Mouse (Mus musculus): Measurements from ENCODE around the gene Fam71e2. TPM values are rescaled to one million over a fixed set of nuclear protein-coding genes. Genes with fewer than 3 reads are reported as not detected.

Fam71e2 gene
- polyA plus RNA-seq, 1 experiment, result not detected

GRCm38 (mm10) chr7:4776131-4776530 lies 5.0 kb upstream of the Fam71e2 start:
- Histone ChIP-seq H3K27me3 (ENCODE audit: control insufficient read depth, insufficient read depth, insufficient read length) (peaks cover 5% of the 10 kb centered on the region), H3ac (ENCODE audit: control insufficient read depth, insufficient read length, low read depth) (no peak overlapping the region), H3K4me3 (ENCODE audit: insufficient read depth, poor library complexity, severe bottlenecking) (no peak overlapping the region), H3K79me2 (ENCODE audit: control insufficient read depth, insufficient read depth) (no peaks in the 10 kb centered on the region), H3K79me3 (ENCODE audit: low read depth) (no peaks in the 10 kb centered on the region), H3K36me3 (ENCODE audit: control insufficient read depth, insufficient read depth) (no peaks in the 10 kb centered on the region)
- TF ChIP-seq CTCF (IDR thresholded peaks at IDR 0.05; ENCODE audit: control insufficient read depth, insufficient read depth, insufficient read length) (no peak), FOSL1 (IDR thresholded peaks at IDR 0.05; ENCODE audit: insufficient read depth, low read length, poor library complexity, severe bottlenecking) (no peak), CEBPB (IDR thresholded peaks at IDR 0.05; ENCODE audit: low read depth) (no peak), MYOG (IDR thresholded peaks at IDR 0.05; ENCODE audit: control insufficient read depth, extremely low read depth, insufficient read length) (no peak), MAX (IDR thresholded peaks at IDR 0.05) (no peak), USF1 (IDR thresholded peaks at IDR 0.05; ENCODE audit: low read depth) (no peak), MYOD1 (IDR thresholded peaks at IDR 0.05; ENCODE audit: control insufficient read depth, insufficient read length, low read depth) (no peak)

GRCm38 (mm10) chr7:4764946-4765710 lies 6.0 kb downstream of the Fam71e2 start:
- Histone ChIP-seq H3K36me3 (ENCODE audit: control insufficient read depth, insufficient read depth) (no peaks in the 10 kb centered on the region), H3ac (ENCODE audit: control insufficient read depth, insufficient read length, low read depth) (no peak overlapping the region), H3K4me3 (ENCODE audit: insufficient read depth, poor library complexity, severe bottlenecking) (no peak overlapping the region), H3K79me3 (ENCODE audit: low read depth) (no peaks in the 10 kb centered on the region), H3K79me2 (ENCODE audit: control insufficient read depth, insufficient read depth) (no peaks in the 10 kb centered on the region), H3K27me3 (ENCODE audit: control insufficient read depth, insufficient read depth, insufficient read length) (peaks cover 5% of the 10 kb centered on the region)
- no peak for TF ChIP-seq USF1 (IDR thresholded peaks at IDR 0.05; ENCODE audit: low read depth)
- no peak for TF ChIP-seq MYOD1 (IDR thresholded peaks at IDR 0.05; ENCODE audit: control insufficient read depth, insufficient read length, low read depth)
- no peak for TF ChIP-seq CTCF (IDR thresholded peaks at IDR 0.05; ENCODE audit: control insufficient read depth, insufficient read depth, insufficient read length)
- TF ChIP-seq FOSL1 (IDR thresholded peaks at IDR 0.05; ENCODE audit: insufficient read depth, low read length, poor library complexity, severe bottlenecking), result no peak
- no peak for TF ChIP-seq MAX (IDR thresholded peaks at IDR 0.05)
- TF ChIP-seq CEBPB (IDR thresholded peaks at IDR 0.05; ENCODE audit: low read depth), result no peak
- no peak for TF ChIP-seq MYOG (IDR thresholded peaks at IDR 0.05; ENCODE audit: control insufficient read depth, extremely low read depth, insufficient read length)

- TF ChIP-seq CEBPB (IDR thresholded peaks at IDR 0.05; ENCODE audit: low read depth), result no peak
- no peak for TF ChIP-seq MYOD1 (IDR thresholded peaks at IDR 0.05; ENCODE audit: control insufficient read depth, insufficient read length, low read depth)
- TF ChIP-seq CTCF (IDR thresholded peaks at IDR 0.05; ENCODE audit: control insufficient read depth, insufficient read depth, insufficient read length), result no peak
- no peak for TF ChIP-seq MYOG (IDR thresholded peaks at IDR 0.05; ENCODE audit: control insufficient read depth, extremely low read depth, insufficient read length)
- TF ChIP-seq USF1 (IDR thresholded peaks at IDR 0.05; ENCODE audit: low read depth), result no peak
- no peak for TF ChIP-seq MAX (IDR thresholded peaks at IDR 0.05)
- no peak for TF ChIP-seq FOSL1 (IDR thresholded peaks at IDR 0.05; ENCODE audit: insufficient read depth, low read length, poor library complexity, severe bottlenecking)
- no peak overlapping the region for H3K4me3 ChIP-seq (ENCODE audit: insufficient read depth, poor library complexity, severe bottlenecking)
- no peak overlapping the region for H3ac ChIP-seq (ENCODE audit: control insufficient read depth, insufficient read length, low read depth)
- H3K36me3 ChIP-seq (ENCODE audit: control insufficient read depth, insufficient read depth), result no peaks in the 10 kb centered on the region
- peaks cover 9% of the 10 kb centered on the region for H3K27me3 ChIP-seq (ENCODE audit: control insufficient read depth, insufficient read depth, insufficient read length)
- no peaks in the 10 kb centered on the region for H3K79me2 ChIP-seq (ENCODE audit: control insufficient read depth, insufficient read depth)
- no peaks in the 10 kb centered on the region for H3K79me3 ChIP-seq (ENCODE audit: low read depth)
Measured at GRCm38 (mm10) chr7:4759670-4760069, 11.4 kb downstream of the Fam71e2 start.

GRCm38 (mm10) chr7:4752821-4753570 lies 18.1 kb downstream of the Fam71e2 start, which contains the start of gene Cox6b2:
Gene Cox6b2 (minus strand): TSS chr7:4753094.
- Histone ChIP-seq H3ac (ENCODE audit: control insufficient read depth, insufficient read length, low read depth) (no peak within 1 kb of the TSS), H3K79me3 (ENCODE audit: low read depth) (no peaks in the 10 kb centered on the region), H3K79me2 (ENCODE audit: control insufficient read depth, insufficient read depth) (no peaks in the 10 kb centered on the region), H3K4me3 (ENCODE audit: insufficient read depth, poor library complexity, severe bottlenecking) (no peak within 1 kb of the TSS), H3K36me3 (ENCODE audit: control insufficient read depth, insufficient read depth) (no peaks in the 10 kb centered on the region), H3K27me3 (ENCODE audit: control insufficient read depth, insufficient read depth, insufficient read length) (peaks cover 4% of the 10 kb centered on the region)
- TF ChIP-seq FOSL1 (IDR thresholded peaks at IDR 0.05; ENCODE audit: insufficient read depth, low read length, poor library complexity, severe bottlenecking) (no peak), MYOD1 (IDR thresholded peaks at IDR 0.05; ENCODE audit: control insufficient read depth, insufficient read length, low read depth) (no peak), MAX (IDR thresholded peaks at IDR 0.05) (no peak), MYOG (IDR thresholded peaks at IDR 0.05; ENCODE audit: control insufficient read depth, extremely low read depth, insufficient read length) (no peak)

GRCm38 (mm10) chr7:4751971-4752820 lies 18.9 kb downstream of the Fam71e2 start:
- Histone ChIP-seq H3K36me3 (ENCODE audit: control insufficient read depth, insufficient read depth) (no peaks in the 10 kb centered on the region), H3K4me3 (ENCODE audit: insufficient read depth, poor library complexity, severe bottlenecking) (no peak overlapping the region), H3K79me2 (ENCODE audit: control insufficient read depth, insufficient read depth) (no peaks in the 10 kb centered on the region), H3K27me3 (ENCODE audit: control insufficient read depth, insufficient read depth, insufficient read length) (peaks cover 4% of the 10 kb centered on the region), H3K79me3 (ENCODE audit: low read depth) (no peaks in the 10 kb centered on the region), H3ac (ENCODE audit: control insufficient read depth, insufficient read length, low read depth) (no peak overlapping the region)
- TF ChIP-seq CTCF (IDR thresholded peaks at IDR 0.05; ENCODE audit: control insufficient read depth, insufficient read depth, insufficient read length), result no peak
- no peak for TF ChIP-seq CEBPB (IDR thresholded peaks at IDR 0.05; ENCODE audit: low read depth)
- no peak for TF ChIP-seq MAX (IDR thresholded peaks at IDR 0.05)
- no peak for TF ChIP-seq MYOD1 (IDR thresholded peaks at IDR 0.05; ENCODE audit: control insufficient read depth, insufficient read length, low read depth)
- TF ChIP-seq USF1 (IDR thresholded peaks at IDR 0.05; ENCODE audit: low read depth), result no peak
- TF ChIP-seq MYOG (IDR thresholded peaks at IDR 0.05; ENCODE audit: control insufficient read depth, extremely low read depth, insufficient read length), result no peak
- TF ChIP-seq FOSL1 (IDR thresholded peaks at IDR 0.05; ENCODE audit: insufficient read depth, low read length, poor library complexity, severe bottlenecking), result no peak
